9 mouse cellular contexts compared by ENCODE assay signal in the genomic region with DNA sequence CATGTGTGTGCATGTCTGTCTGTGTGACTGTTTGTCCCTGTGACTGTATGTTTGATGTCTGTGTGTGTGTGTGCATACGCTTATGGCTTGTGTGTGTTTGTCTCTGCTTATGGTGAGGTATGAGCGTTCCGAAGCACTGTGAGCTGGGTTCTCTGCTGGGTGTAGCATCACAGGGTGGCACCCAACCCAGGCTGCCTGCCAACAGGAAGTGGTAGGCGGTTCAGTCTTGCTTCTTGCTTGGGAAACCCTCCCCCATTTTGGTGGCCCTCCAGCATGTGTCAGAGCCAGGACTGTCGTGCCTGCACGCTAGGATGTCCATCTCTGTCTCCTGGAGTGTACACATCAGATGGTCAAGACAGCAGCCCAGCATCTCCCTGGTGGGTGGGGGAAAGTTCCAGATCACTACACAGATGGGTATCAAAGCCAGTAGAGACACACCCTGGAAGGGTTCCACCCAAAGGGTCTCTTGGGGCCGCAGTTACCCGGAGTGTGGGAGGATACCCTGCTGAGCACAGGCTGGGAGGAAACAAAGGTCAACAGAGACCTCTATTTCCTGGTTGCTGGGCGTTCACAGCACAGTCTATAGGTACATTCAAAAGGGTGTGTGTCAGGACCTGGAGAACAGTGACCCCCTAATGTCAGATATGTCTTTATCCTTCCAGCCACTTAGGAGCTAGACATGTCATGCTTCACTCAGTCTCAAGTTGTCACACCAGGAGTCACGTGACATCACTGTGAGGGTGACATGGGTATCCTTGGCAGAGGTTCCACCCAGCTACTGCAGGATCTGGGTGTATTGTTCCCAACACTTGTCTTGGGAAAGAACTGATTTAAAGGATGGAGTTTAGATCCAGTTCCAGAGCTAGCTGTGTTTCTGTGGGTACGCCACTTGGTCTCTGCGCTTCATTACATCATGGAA. TPM values are rescaled to one million over a fixed set of nuclear protein-coding genes. Genes with fewer than 3 reads are reported as not detected.
A peak's percentile ranks its signal among the peaks of the same experiment; 100 is the strongest.
DNase-seq lines count a peak whose midpoint lies in the region; ATAC-seq and TF ChIP-seq lines count a peak whose summit lies in the region.
"Had no signal": no experiment of that assay in that cellular context is flagged by ENCODE, and none has a peak within 500 bp of the region (broad histone marks: within the 10 kb centered on the region; RNA-seq: fewer than 3 reads in every experiment).

No protein-coding gene starts in this region.

- WGBS in intestine, embryonic 16.5 days = 65% methylated on average over 12 of the region's 12 CpGs
- WGBS in lung, embryonic 14.5 days = 70% methylated on average over 12 of the region's 12 CpGs

- intact Hi-C loops in left cerebral cortex, postnatal 4 days (cut with DNase I) = no loop called here

- no peaks in the 10 kb centered on the region for H3K27me3 ChIP-seq in intestine, embryonic 16.5 days (replicated peaks; ENCODE audit: control insufficient read depth, insufficient read depth, low read length)
- H3K27me3 ChIP-seq in lung, embryonic 14.5 days (ENCODE audit: insufficient read depth, low read length) = no peaks in the 10 kb centered on the region

- H3K27ac ChIP-seq in intestine, embryonic 16.5 days (ENCODE audit: low read length) = no peak overlapping the region
- H3K27ac ChIP-seq in lung, embryonic 14.5 days (ENCODE audit: low read depth) = no peak overlapping the region
- H3K27ac ChIP-seq: liver, embryonic 14.5 days had no signal

- no peak overlapping the region for H3K9ac ChIP-seq in intestine, embryonic 16.5 days (ENCODE audit: low read depth, low read length)
- H3K9ac ChIP-seq in lung, embryonic 14.5 days = no peak overlapping the region
- H3K9ac ChIP-seq: liver, embryonic 14.5 days had no signal

- H3K36me3 ChIP-seq in intestine, embryonic 16.5 days (ENCODE audit: control insufficient read depth, insufficient read depth, low read length) = no peaks in the 10 kb centered on the region
- H3K36me3 ChIP-seq in lung, embryonic 14.5 days (ENCODE audit: insufficient read depth) = peaks cover 42% of the 10 kb centered on the region

- no peak overlapping the region for H3K4me3 ChIP-seq in intestine, embryonic 16.5 days (ENCODE audit: low read length)
- H3K4me3 ChIP-seq in lung, embryonic 14.5 days (ENCODE audit: low read depth, low read length) = no peak overlapping the region

- no peak for TF ChIP-seq CTCF in lung, embryonic 14.5 days (IDR thresholded peaks at IDR 0.05; ENCODE audit: low read depth)

- H3K9me3 ChIP-seq in intestine, embryonic 16.5 days (ENCODE audit: control insufficient read depth, low read length) = no peaks in the 10 kb centered on the region
- H3K9me3 ChIP-seq in lung, embryonic 14.5 days (ENCODE audit: low read depth, low read length) = no peaks in the 10 kb centered on the region

- no peak overlapping the region for H3K4me2 ChIP-seq in intestine, embryonic 16.5 days (ENCODE audit: low read depth, low read length)
- H3K4me2 ChIP-seq in lung, embryonic 14.5 days = no peak overlapping the region

- ATAC-seq in intestine, embryonic 16.5 days = peak; percentile 71
- ATAC-seq in lung, embryonic 14.5 days (ENCODE audit: insufficient read depth) = peak; percentile 13; the same call in 1 of the 2 replicates

- DNase-seq in left cerebral cortex, adult 11 months (ENCODE audit: low spot score) = peak; percentile 70
- DNase-seq in left cerebral cortex, postnatal 4 days = no peak
- peak; percentile 91 for DNase-seq in T-cell, adult 2 months (ENCODE audit: low spot score)
- peak; percentile 90 to 91 for DNase-seq in frontal cortex, postnatal 36 days (ENCODE audit: low spot score in 2 of 2)
- no peak for DNase-seq in lung, embryonic 14.5 days
- DNase-seq in spleen, adult 12 weeks (ENCODE audit: low spot score) = peak; percentile 62
- no peak for DNase-seq in embryo, embryonic 10.5 days (ENCODE audit: low spot score)

- peaks cover 12% of the 10 kb centered on the region for H3K4me1 ChIP-seq in intestine, embryonic 16.5 days (ENCODE audit: control insufficient read depth, insufficient read depth, low read length)
- H3K4me1 ChIP-seq in lung, embryonic 14.5 days (ENCODE audit: insufficient read depth) = no peaks in the 10 kb centered on the region

RNA-seq across cellular contexts. Expression of gene Sbk1, which starts 13.1 kb away (rescaled TPM):
- 100 to 1,000 TPM; 396 to 420 TPM for total RNA-seq in left cerebral cortex, postnatal 4 days (2021)
- polyA plus RNA-seq in intestine, embryonic 16.5 days (2015; fragmentation: Nextera tagmentation; extraction: Ambion mirVana) = 7.1 and 8.9 TPM in 2 replicates
- 51.2 and 57.0 TPM in 2 replicates for polyA plus RNA-seq in lung, embryonic 14.5 days (2014; fragmentation: Nextera tagmentation; extraction: Ambion mirVana)

Comparison
In these comparisons a context has a peak if more than half of its experiments do, and no peak if none do; other contexts are left out.
1. DNase-seq: peak in left cerebral cortex, adult 11 months (single experiment), T-cell, adult 2 months (single experiment), frontal cortex, postnatal 36 days (2 of 2) and spleen, adult 12 weeks (single experiment); none in left cerebral cortex, postnatal 4 days (single experiment), lung, embryonic 14.5 days (single experiment) and embryo, embryonic 10.5 days (single experiment).